Mouse (Mus musculus) left cerebral cortex, postnatal 4 days (tissue): Measurements from ENCODE around the gene Muc1. TPM values are rescaled to one million over a fixed set of nuclear protein-coding genes. Genes with fewer than 3 reads are reported as not detected.

Experiments used
- DNase-seq: peaks from one replicate; pipeline ENCODE4 v3.0.0-alpha.2; 2022
- intact Hi-C: fragments of 180-260 bp; cut with DNase I; formaldehyde crosslinking; loops from one replicate; pipeline ENCODE4 v1.15.1; 2025
- total RNA-seq, 2 experiments: library from RNA; stranded (reverse); gene quantifications; 2 replicates each; pipeline ENCODE4 v1.2.3; 2021

Gene Muc1
- total RNA-seq, 2 experiments from 2014 or later: 1.0 to 2.0 TPM

DNA sequence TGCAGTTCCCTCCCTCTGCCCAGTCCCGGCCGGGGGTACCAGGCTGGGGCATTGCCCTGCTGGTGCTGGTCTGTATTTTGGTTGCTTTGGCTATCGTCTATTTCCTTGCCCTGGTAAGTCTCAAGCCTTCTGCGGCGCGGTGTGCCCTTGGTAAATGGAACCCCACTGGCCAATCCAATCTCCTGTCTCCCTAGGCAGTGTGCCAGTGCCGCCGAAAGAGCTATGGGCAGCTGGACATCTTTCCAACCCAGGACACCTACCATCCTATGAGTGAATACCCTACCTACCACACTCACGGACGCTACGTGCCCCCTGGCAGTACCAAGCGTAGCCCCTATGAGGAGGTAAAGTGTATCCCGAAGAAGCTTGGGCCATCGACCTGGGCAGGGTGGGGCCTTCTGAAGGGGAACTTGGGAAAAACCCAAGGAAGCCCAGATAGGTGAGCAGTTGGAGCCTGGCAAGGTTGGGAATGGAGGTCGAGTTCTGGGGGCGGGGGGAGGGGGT is 3.0 kb downstream of the Muc1 start:
- intact Hi-C loops: no loop called here
- DNase-seq: no peak

DNA sequence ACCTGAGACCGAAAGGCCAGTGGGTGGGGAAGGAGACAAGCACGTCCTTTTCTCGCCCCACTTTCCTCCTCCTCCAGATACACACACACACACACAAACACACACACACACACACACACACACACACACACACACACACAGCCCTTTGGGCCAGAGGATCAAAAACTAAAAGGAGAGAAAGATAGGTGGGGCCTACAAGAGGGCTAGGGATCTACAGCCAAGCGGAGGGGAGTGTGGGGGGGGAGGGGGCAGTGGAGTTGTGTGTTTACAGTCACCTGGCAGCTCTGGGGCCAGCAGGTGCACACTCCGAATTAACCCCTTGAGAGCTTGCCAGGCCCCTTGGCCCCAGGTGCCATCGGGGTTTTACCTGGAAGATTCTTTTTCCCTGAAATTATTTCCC is 3.8 kb downstream of the Muc1 start:
- intact Hi-C loops: no loop called here
- DNase-seq: no peak

GRCm38 (mm10) chr3:89233562-89234110 is 4.8 kb downstream of the Muc1 start:
- no peak for DNase-seq
- intact Hi-C loops: no loop called here

GRCm38 (mm10) chr3:89236516-89236915 is 7.7 kb downstream of the Muc1 start:
- DNase-seq: no peak
- intact Hi-C loops: no loop called here

DNA sequence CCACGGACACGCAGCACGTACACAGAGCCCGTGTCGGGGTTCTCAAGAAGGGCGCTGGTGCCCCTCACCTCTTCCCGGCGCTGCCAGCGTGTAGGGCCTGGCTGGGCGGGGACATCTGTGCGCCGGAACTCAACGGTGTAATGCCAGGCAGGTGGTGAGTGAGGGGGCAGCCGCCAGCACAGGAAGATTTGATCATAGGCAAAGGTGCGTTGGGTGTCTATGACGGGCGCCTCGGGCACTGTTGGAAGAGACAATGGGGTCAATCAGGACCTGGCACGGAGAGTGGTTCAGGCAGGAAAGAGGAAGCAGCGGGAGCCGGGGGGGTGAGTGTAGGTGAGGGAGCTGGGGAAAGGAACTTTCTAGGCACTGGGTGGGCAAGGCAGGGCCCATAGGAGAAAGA is 8.8 kb downstream of the Muc1 start:
- intact Hi-C loops: no loop called here

GRCm38 (mm10) chr3:89238494-89238893 is 9.6 kb downstream of the Muc1 start:
- DNase-seq: no peak
- intact Hi-C loops: no loop called here

More for the DNA sequence above, 8.8 kb downstream of the Muc1 start:
- DNase-seq: no peak

- intact Hi-C loops: no loop called here
- peak; percentile 73 for DNase-seq
Observed at GRCm38 (mm10) chr3:89242331-89242895, 13.6 kb downstream of the Muc1 start.

DNA sequence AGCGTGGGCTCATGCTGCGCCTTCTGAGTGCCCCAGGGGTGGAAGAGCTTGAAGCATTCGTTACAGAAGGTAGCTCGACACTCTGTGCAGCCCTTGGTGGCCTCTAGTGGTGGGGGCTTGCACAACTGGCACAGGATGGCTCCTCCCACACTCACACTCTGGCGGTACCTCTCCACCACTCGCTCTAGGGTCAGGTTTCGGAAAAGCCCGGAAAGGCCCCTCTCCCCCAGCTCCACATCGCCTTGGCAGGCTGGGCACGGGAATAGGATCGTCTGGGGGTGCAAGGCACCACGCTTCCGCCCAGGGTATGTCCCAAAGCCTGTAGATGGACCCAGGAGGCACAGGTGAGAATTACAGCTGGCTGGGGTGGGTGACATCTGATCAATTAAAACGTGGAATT is 14.8 kb downstream of the Muc1 start:
- intact Hi-C loops: no loop called here
- peak; percentile 42 for DNase-seq

DNA sequence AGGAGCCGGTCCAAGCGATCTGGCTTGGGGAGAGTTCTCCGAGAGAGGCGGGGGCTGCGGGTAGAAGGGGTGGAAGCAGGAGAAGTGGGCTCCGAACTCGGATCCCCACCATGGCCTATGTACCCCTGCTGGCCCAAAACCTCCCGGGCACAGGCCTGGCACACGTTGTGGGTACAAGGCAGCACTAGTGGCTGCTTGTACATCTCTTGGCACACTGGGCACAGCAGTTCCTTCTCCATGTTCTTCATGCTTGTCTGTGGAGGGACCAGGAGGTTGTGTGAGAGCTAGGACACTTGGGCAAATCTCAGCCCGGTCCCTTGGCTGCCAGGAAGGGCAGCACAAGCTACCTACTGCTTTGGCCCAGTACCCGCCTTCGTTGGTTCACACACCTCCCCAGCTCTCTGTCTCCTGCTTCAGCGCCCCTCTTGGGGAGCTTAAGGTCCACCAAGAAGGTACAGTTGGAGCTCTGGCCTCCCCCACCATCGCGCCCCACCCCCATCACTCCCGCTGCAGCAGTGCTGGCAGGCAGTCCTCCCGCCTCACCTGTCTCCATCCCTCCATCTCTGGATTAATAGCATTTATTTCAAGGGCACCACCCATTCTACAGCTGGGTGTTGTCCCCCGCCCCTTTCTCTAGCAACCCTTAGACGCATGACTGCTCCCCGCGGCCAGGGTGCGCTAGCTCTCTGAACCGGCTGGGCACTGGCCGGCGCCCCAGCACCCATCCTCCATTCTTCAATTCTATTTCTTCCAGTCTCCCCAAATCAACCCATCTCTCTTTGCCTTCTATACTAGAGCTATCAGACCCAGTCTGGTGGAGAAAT is 15.5 kb downstream of the Muc1 start:
- DNase-seq: peak; percentile 58
- intact Hi-C loops: no loop called here

DNA sequence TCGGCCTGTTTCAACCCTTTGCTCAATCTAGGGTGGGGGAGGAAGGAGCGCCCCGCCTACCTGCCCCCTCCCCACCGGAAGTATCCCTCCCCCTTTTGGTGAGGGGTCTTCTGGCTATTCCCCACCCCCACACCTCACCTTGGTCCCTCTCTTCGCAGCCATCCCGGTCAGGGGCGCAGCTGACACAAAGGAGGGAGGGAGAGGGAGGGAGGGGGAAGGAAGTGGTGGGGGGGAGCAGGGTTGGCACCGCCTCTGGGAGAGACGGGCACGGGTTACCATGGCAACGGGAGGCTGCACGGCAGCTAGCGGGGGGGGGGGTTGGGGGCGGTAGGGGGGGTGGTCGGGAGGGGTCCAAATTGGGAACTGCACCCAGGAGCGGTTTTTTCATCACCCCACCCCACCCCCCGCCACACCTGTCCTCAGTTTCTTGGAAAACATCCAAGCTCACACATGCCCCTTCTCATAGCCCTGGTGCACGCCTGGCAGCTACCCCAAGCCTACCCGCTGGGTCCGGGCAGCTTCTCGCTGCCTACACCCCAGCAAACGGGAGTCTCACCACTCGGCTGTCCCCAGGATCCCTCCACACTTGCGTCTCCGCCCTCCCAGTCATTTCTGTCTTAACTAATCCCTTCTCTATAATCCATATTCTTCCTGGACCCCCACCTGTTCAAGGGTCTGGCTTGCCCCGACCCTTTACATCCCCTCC is 16.3 kb downstream of the Muc1 start:
- peak; percentile 93 for DNase-seq
- intact Hi-C loops: loop anchor here (5.0 kb wide), 1 partner anchor 37 kb away; the partner anchor contains the start of gene Efna1

DNA sequence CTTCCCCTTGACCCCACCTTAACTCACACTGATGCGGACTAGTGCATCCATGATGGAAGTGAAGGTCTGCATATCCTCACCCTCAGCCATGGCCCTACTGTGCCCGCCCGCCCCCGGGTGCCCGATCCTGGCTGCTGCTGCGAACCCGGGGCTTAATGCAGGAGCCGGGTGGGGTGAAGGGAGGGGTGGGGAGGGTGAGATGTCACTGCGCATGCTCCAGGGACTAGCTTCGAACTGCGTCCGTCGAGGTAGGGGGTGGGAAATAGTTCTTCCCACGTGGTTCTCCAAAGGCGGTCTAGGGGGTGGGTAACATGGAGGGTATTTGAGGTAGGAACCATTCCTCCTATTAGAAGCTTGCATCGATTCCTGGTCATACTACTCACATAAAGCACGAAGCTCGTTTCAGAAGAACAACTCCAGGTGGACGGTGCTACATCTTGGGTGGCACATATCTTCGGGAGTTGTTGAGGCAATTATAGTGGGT is 16.9 kb downstream of the Muc1 start, which contains the start of gene Krtcap2:
TSS of gene Krtcap2 (plus strand) at position 279 of the 484 bp plus-strand sequence.
- DNase-seq: peak; percentile 77
- intact Hi-C loops: loop anchor here (5.0 kb wide), 1 partner anchor 37 kb away; the partner anchor contains the start of gene Efna1

GRCm38 (mm10) chr3:89246261-89247100 is 17.6 kb downstream of the Muc1 start, which contains the start of gene Trim46:
Trim46 (minus strand) TSS chr3:89246309.
- DNase-seq: peak; percentile 95
- intact Hi-C loops: loop anchor here (5.0 kb wide), 1 partner anchor 36 kb away; the partner anchor contains the start of gene Efna1

DNA sequence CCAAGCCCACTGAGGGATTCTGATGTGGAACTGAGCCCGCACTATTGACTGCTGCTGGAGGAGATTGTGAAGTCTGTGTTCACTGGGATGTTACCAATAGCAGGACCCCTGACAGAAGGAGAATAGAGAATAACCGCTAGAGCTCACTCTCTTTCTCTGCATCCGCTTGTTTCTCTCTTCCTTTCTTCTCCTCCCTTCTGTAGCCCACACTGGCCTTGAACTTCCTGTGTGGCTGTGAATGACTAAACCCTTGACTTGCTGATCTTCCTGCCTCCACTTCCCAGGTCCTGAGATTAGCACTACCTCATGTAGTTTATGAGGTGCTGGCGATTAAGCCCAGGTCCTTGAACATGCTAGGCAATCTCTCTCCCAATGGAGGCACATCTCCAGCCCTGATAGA is 18.6 kb downstream of the Muc1 start:
- intact Hi-C loops: loop anchor here (5.0 kb wide), 1 partner anchor 35 kb away; the partner anchor contains the start of gene Efna1
- DNase-seq: no peak

GRCm38 (mm10) chr3:89250435-89251040 is 21.7 kb downstream of the Muc1 start:
- peak; percentile 57 for DNase-seq
- intact Hi-C loops: no loop called here

- intact Hi-C loops: no loop called here
- peak; percentile 18 for DNase-seq
Observed at GRCm38 (mm10) chr3:89251365-89251895, 22.6 kb downstream of the Muc1 start.

DNA sequence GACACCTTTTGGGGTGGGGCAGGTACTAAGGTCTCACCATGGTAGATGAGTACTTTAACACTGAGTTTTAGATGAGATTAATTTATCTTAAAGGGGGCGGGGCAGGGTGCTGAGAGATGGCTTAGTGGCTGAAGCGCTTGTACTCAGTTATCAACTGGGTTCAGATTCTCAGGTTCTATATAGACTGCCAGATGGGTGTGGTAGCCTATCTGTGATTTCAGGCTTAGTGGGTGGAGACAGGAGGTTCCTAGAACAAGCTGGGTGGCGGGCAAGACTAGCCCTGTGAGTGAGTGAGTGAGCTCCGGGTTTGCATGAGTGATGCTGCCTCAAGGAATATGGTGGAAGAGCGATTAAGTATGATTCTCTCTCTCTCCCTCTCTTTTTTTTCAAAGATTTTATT is 26.1 kb downstream of the Muc1 start:
- intact Hi-C loops: no loop called here
- DNase-seq: no peak

GRCm38 (mm10) chr3:89256177-89256576 is 27.3 kb downstream of the Muc1 start:
- intact Hi-C loops: no loop called here
- DNase-seq: no peak

- DNase-seq: no peak
- intact Hi-C loops: no loop called here
Observed at GRCm38 (mm10) chr3:89259076-89259475, 30.2 kb downstream of the Muc1 start, which contains the start of gene Dpm3. Dpm3 (plus strand) TSS chr3:89259358.

GRCm38 (mm10) chr3:89260211-89260610 is 31.4 kb downstream of the Muc1 start:
- no peak for DNase-seq
- intact Hi-C loops: no loop called here
